Mouse (Mus musculus): ENCODE data around the gene Cela1. TPM values are rescaled to one million over a fixed set of nuclear protein-coding genes. Genes with fewer than 3 reads are reported as not detected.

The Cela1 gene
- polyA plus RNA-seq, 1 experiment, result 5,688 TPM

DNA sequence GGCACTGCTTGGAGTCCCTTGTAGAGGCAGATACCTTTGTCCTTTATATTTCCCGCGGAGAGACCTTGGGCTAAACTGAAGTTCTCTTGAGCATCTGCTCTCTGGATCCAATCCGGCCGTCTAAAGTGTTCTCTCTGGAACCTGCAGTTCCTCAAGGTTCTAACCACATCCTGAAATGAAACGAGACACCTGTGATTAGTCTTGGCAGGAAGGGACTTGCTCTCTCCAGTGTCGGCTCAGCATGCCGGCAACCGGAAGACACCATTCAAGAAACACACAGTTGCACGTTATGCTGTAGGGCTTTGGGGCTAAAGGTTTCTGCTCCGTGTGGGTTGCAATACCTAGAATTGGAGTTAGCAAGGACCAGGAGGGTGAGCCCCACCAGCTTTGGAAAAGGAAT, 32.3 kb upstream of the Cela1 start:
- no peak for DNase-seq (ENCODE audit: low read depth in 1 of 2, low spot score in 2 of 2)
- TF ChIP-seq CTCF (IDR thresholded peaks at IDR 0.05; ENCODE audit: extremely low read depth, insufficient read depth, insufficient read length, insufficient replicate concordance) (no peak), POLR2A (IDR thresholded peaks at IDR 0.05; ENCODE audit: low read depth, low read length) (no peak)
- peak overlapping the region; percentile 59 for H3K27ac ChIP-seq (ENCODE audit: insufficient read depth, low read length)
- peaks cover 10% of the 10 kb centered on the region for H3K36me3 ChIP-seq (ENCODE audit: control insufficient read depth, insufficient read depth, low read length)
- 28% methylated on average over 10 of the region's 10 CpGs for WGBS
- no peaks in the 10 kb centered on the region for H3K27me3 ChIP-seq (ENCODE audit: control insufficient read depth, insufficient read depth, low read length)
- H3K4me1 ChIP-seq (ENCODE audit: control insufficient read depth, insufficient read depth, insufficient read length), result peaks cover 12% of the 10 kb centered on the region; the same call in 1 of the 2 replicates
- H3K4me3 ChIP-seq (ENCODE audit: extremely low read depth, insufficient read depth, insufficient read length), result peak overlapping the region; percentile 10

GRCm38 (mm10) chr15:100719217-100719616, 31.5 kb upstream of the Cela1 start:
- Histone ChIP-seq H3K4me1 (ENCODE audit: control insufficient read depth, insufficient read depth, insufficient read length) (peaks cover 12% of the 10 kb centered on the region; the same call in 1 of the 2 replicates), H3K36me3 (ENCODE audit: control insufficient read depth, insufficient read depth, low read length) (peaks cover 13% of the 10 kb centered on the region), H3K27me3 (ENCODE audit: control insufficient read depth, insufficient read depth, low read length) (no peaks in the 10 kb centered on the region), H3K27ac (ENCODE audit: insufficient read depth, low read length) (peak overlapping the region; percentile 59; the same call in 1 of the 2 replicates), H3K4me3 (ENCODE audit: extremely low read depth, insufficient read depth, insufficient read length) (no peak overlapping the region; the same call in 1 of the 2 replicates)
- no peak for TF ChIP-seq POLR2A (IDR thresholded peaks at IDR 0.05; ENCODE audit: low read depth, low read length)
- TF ChIP-seq CTCF (IDR thresholded peaks at IDR 0.05; ENCODE audit: extremely low read depth, insufficient read depth, insufficient read length, insufficient replicate concordance), result no peak
- 84% methylated on average over 5 of the region's 5 CpGs for WGBS
- DNase-seq (ENCODE audit: low read depth in 1 of 2, low spot score in 2 of 2), result no peak

- peaks cover 14% of the 10 kb centered on the region for H3K36me3 ChIP-seq (ENCODE audit: control insufficient read depth, insufficient read depth, low read length)
- peaks cover 10% of the 10 kb centered on the region; the same call in 1 of the 2 replicates for H3K4me1 ChIP-seq (ENCODE audit: control insufficient read depth, insufficient read depth, insufficient read length)
- TF ChIP-seq CTCF (IDR thresholded peaks at IDR 0.05; ENCODE audit: extremely low read depth, insufficient read depth, insufficient read length, insufficient replicate concordance) (peak; percentile 43; the same call in 1 of the 2 replicates), POLR2A (IDR thresholded peaks at IDR 0.05; ENCODE audit: low read depth, low read length) (no peak)
- no peaks in the 10 kb centered on the region for H3K27me3 ChIP-seq (ENCODE audit: control insufficient read depth, insufficient read depth, low read length)
- no peak for DNase-seq (ENCODE audit: low read depth in 1 of 2, low spot score in 2 of 2)
- WGBS, result 89% methylated on average over 11 of the region's 11 CpGs
- no peak overlapping the region for H3K4me3 ChIP-seq (ENCODE audit: extremely low read depth, insufficient read depth, insufficient read length)
- no peak overlapping the region for H3K27ac ChIP-seq (ENCODE audit: insufficient read depth, low read length)
Measured at GRCm38 (mm10) chr15:100718572-100718971, 30.9 kb upstream of the Cela1 start.

GRCm38 (mm10) chr15:100717933-100718332, 30.2 kb upstream of the Cela1 start:
- peaks cover 19% of the 10 kb centered on the region for H3K36me3 ChIP-seq (ENCODE audit: control insufficient read depth, insufficient read depth, low read length)
- peaks cover 4% of the 10 kb centered on the region; the same call in 1 of the 2 replicates for H3K4me1 ChIP-seq (ENCODE audit: control insufficient read depth, insufficient read depth, insufficient read length)
- H3K4me3 ChIP-seq (ENCODE audit: extremely low read depth, insufficient read depth, insufficient read length), result no peak overlapping the region
- no peak for TF ChIP-seq CTCF (IDR thresholded peaks at IDR 0.05; ENCODE audit: extremely low read depth, insufficient read depth, insufficient read length, insufficient replicate concordance)
- TF ChIP-seq POLR2A (IDR thresholded peaks at IDR 0.05; ENCODE audit: low read depth, low read length), result no peak
- no peaks in the 10 kb centered on the region for H3K27me3 ChIP-seq (ENCODE audit: control insufficient read depth, insufficient read depth, low read length)
- DNase-seq (ENCODE audit: low read depth in 1 of 2, low spot score in 2 of 2), result no peak
- no peak overlapping the region for H3K27ac ChIP-seq (ENCODE audit: insufficient read depth, low read length)
- 74% methylated on average over 6 of the region's 6 CpGs for WGBS

GRCm38 (mm10) chr15:100715399-100715993, 27.8 kb upstream of the Cela1 start:
- 80% methylated on average over 9 of the region's 9 CpGs for WGBS
- no peak for DNase-seq (ENCODE audit: low read depth in 1 of 2, low spot score in 2 of 2)
- Histone ChIP-seq H3K4me1 (ENCODE audit: control insufficient read depth, insufficient read depth, insufficient read length) (no peaks in the 10 kb centered on the region), H3K4me3 (ENCODE audit: extremely low read depth, insufficient read depth, insufficient read length) (no peak overlapping the region), H3K27me3 (ENCODE audit: control insufficient read depth, insufficient read depth, low read length) (no peaks in the 10 kb centered on the region), H3K36me3 (ENCODE audit: control insufficient read depth, insufficient read depth, low read length) (peaks cover 24% of the 10 kb centered on the region), H3K27ac (ENCODE audit: insufficient read depth, low read length) (no peak overlapping the region)
- TF ChIP-seq POLR2A (IDR thresholded peaks at IDR 0.05; ENCODE audit: low read depth, low read length), result no peak
- no peak for TF ChIP-seq CTCF (IDR thresholded peaks at IDR 0.05; ENCODE audit: extremely low read depth, insufficient read depth, insufficient read length, insufficient replicate concordance)

GRCm38 (mm10) chr15:100714470-100714869, 26.7 kb upstream of the Cela1 start:
- TF ChIP-seq CTCF (IDR thresholded peaks at IDR 0.05; ENCODE audit: extremely low read depth, insufficient read depth, insufficient read length, insufficient replicate concordance) (no peak), POLR2A (IDR thresholded peaks at IDR 0.05; ENCODE audit: low read depth, low read length) (no peak)
- peaks cover under 1% of the 10 kb centered on the region; the same call in 1 of the 2 replicates for H3K4me1 ChIP-seq (ENCODE audit: control insufficient read depth, insufficient read depth, insufficient read length)
- H3K4me3 ChIP-seq (ENCODE audit: extremely low read depth, insufficient read depth, insufficient read length), result no peak overlapping the region
- DNase-seq (ENCODE audit: low read depth in 1 of 2, low spot score in 2 of 2), result no peak
- H3K27me3 ChIP-seq (ENCODE audit: control insufficient read depth, insufficient read depth, low read length), result no peaks in the 10 kb centered on the region
- H3K27ac ChIP-seq (ENCODE audit: insufficient read depth, low read length), result no peak overlapping the region
- peaks cover 24% of the 10 kb centered on the region for H3K36me3 ChIP-seq (ENCODE audit: control insufficient read depth, insufficient read depth, low read length)
- 92% methylated on average over 8 of the region's 8 CpGs for WGBS

DNA sequence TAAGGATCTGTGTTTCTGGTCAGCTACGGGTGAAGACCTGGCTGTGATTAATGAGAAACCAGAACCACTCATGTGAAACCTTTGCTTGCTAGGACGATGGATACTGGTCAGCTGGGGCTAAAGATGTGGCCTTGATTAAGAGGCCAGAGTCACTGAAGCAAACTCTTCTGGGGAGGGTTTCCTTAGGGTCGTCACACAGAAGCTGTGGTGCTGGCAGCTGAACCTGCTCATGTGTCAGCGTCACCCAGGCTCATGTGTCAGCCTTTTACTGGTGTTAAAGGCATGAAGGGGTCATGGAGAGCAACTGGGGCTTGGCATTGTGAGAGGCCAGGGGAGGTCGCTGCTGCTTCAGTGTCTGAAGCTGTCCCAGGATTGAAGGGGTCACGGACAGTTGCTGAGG, 23.1 kb upstream of the Cela1 start:
- Histone ChIP-seq H3K27me3 (ENCODE audit: control insufficient read depth, insufficient read depth, low read length) (no peaks in the 10 kb centered on the region), H3K4me1 (ENCODE audit: control insufficient read depth, insufficient read depth, insufficient read length) (peaks cover 27% of the 10 kb centered on the region; the same call in 1 of the 2 replicates), H3K4me3 (ENCODE audit: extremely low read depth, insufficient read depth, insufficient read length) (no peak overlapping the region), H3K36me3 (ENCODE audit: control insufficient read depth, insufficient read depth, low read length) (peaks cover 19% of the 10 kb centered on the region), H3K27ac (ENCODE audit: insufficient read depth, low read length) (no peak overlapping the region)
- TF ChIP-seq CTCF (IDR thresholded peaks at IDR 0.05; ENCODE audit: extremely low read depth, insufficient read depth, insufficient read length, insufficient replicate concordance) (no peak), POLR2A (IDR thresholded peaks at IDR 0.05; ENCODE audit: low read depth, low read length) (no peak)
- no peak for DNase-seq (ENCODE audit: low read depth in 1 of 2, low spot score in 2 of 2)
- WGBS, result 87% methylated on average over 6 of the region's 6 CpGs

Data from spleen, adult 2 months (tissue).